Mouse (Mus musculus) skeletal muscle tissue, adult 2 months (tissue): ENCODE measurements around the gene Ttll3.

Source experiments
- DNase-seq: peaks from one replicate; pipeline ENCODE4 v3.0.0-alpha.2; 2012; ENCODE audit warnings: low read depth, low spot score

Ttll3 gene

DNA sequence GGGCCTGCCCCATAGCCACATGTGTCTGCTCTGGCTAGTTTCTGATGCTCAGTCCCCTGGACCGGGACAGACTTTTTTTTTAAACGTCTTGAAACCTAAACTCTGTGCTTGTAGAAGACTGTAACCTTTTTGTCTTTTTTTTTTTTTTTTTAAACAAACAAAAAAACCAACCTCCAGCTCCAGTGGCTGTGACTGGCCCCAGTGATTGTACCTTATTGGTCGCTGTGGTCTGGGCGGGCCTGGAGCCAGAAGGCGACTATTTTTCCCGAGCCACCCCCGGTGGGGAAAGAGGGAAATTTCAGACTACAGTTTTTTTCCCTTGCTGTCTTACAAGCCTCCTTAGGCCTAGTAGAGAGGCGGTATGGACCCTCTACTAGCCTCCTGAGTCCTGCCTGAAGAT lies at the start of gene Ttll3:
Ttll3 (plus strand) TSS at position 301 of the 400 bp plus-strand sequence.
- DNase-seq: no peak

- no peak for DNase-seq
These were observed 47.5 kb upstream of the Ttll3 start for GRCm38 (mm10) chr6:113341574-113341973.

DNA sequence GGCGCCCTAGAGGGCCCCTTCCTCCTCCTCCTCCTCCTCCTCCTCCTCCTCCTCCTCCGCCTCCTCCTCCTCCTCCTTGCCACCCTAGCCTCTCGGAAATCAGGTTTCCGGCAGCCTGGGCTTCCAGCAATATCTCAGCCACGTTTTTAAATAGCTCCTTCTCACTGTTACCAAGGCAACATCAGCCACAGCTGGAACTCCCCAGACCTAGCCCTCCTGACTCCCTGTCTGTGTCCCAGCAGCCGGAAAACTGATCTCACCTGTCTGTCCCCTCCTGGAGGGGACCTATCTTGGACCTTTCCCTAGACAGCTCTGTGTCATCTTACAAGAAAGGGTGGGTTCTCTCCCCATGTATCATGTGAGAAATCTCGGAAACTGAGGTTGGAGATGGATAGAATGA lies 46.8 kb upstream of the Ttll3 start:
- DNase-seq: no peak

DNA sequence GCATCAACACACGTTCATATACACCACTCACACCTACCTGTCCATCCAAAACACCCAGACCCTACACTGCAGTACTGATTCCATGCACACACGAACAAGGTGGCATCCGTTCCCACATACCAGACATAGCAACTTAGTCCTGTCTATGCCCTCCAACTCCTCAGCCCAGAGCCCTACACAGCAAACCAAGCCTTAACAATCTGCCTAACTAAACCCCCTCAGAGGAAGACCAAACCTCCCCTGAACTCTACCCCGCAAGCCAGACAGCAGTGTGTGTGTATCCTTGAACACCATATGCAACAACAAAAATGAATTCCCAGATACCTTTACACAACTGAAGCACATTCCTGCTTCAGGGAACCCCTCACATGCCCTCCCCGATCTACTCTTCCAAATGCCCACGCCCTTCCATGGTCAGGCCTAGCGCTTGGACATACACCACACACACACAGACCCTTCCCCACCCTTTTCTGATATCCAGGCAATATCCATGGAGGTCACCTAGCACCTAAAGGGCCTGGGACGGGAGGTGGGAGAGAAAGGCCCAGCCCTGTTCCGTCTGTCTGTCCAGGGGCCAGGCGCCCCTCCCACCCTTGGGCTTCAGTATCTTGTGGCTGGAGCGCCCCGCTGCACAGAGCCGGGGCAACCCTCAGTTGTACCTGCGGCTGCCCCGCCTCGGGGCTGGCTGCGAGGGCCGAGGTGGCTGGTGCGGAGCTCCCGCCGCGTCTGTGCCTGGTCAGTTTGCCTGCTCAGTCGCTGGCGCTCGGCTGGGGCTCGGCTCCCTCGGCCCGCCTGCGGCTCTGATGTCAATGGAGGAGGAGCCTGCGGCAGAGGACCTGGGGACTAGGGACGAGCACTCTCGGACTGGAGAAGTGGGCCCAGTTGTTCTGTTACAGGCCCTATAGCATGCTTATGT lies 45.6 kb upstream of the Ttll3 start, which contains the start of gene Camk1:
Camk1 (minus strand) TSS at position 808 of the 916 bp plus-strand sequence.
- peak; percentile 81 for DNase-seq

DNA sequence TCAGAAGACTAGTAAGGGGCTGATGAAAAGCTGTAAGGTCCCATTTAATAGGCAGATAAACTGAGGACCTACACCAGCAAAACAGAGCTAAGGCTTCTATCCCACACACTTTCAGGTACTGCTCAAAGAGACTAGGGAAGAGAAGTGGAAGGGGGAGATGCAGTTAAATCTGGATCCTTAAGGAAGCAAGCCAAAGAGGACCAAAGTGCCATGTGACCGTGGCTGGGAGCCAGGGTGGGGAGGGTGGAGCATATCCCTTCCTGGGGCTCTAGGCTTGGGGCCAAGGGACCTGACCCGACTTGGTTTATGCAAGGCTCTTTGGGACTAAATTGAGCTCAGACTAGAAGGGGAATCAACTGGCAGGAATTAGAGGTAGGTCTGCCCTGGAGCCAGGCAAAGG lies 44.7 kb upstream of the Ttll3 start:
- peak; percentile 78 for DNase-seq

- no peak for DNase-seq
These were observed 42.2 kb upstream of the Ttll3 start for GRCm38 (mm10) chr6:113346897-113347296.

DNA sequence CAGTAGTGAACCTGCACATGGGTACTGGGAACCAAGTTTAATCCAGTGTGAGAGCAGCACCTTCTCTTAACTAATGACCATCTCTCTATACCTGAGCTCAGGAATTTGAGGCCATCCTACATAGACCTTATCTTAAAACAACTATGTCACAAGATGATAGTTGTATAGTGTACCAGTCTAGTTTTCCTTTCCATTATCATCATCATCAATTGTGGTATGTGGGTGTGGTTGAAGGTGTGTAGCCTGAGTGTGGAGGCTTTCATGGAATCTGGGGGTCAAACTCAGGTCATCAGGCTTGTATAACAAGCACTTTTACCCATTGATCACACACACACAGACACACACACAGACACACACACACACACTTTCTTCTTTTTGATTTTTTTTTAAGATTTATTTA lies 38.5 kb upstream of the Ttll3 start:
- DNase-seq: no peak

GRCm38 (mm10) chr6:113351161-113351560 lies 37.9 kb upstream of the Ttll3 start:
- DNase-seq: no peak

GRCm38 (mm10) chr6:113351653-113352052 lies 37.4 kb upstream of the Ttll3 start:
- no peak for DNase-seq

- DNase-seq: no peak
These were observed 36.2 kb upstream of the Ttll3 start for GRCm38 (mm10) chr6:113352820-113353219.

GRCm38 (mm10) chr6:113353696-113354095 lies 35.4 kb upstream of the Ttll3 start:
- no peak for DNase-seq

DNA sequence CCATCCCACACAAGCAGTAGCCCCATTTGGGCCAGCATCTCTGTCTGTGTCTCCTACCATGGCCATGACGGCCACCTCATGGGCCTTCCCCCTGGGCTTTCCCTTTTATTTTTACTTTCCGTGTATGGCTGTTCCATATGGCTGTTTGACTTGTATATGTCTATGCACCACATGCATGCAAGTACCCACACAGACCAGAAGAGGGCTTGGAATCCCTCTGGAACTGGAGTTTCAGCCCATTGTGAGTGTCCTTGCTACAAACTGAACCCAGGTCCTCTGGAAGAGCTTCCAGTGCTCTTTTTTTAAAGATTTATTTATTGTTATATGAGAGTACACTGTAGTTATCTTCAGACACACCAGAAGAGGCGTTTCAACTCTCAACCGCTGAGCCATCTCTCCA lies 27.6 kb upstream of the Ttll3 start:
- no peak for DNase-seq

DNA sequence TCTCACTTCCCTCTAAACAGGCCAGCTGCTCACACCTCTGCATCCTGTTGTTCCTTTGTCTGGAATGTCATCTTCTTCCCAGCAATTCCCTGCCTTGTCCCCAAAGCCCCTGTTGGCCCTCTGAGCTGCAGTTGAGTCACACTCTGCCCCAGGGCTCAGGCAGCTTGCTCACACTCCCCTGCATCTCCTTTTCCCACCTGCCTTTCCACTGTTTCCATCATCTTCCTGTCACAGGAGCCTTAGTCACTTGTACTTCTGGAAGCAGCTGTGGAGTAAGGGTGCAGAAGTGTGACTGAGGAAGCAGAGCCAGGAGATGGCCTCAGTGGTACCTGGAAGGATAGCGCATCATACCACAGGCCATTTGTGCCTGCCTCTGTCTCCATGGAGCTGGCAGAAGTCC lies 26.8 kb upstream of the Ttll3 start:
- no peak for DNase-seq

- no peak for DNase-seq
These were observed 24.4 kb upstream of the Ttll3 start for GRCm38 (mm10) chr6:113364518-113365135.

- no peak for DNase-seq
These were observed 22.4 kb upstream of the Ttll3 start for GRCm38 (mm10) chr6:113366639-113367038.

GRCm38 (mm10) chr6:113367574-113367973 lies 21.5 kb upstream of the Ttll3 start:
- DNase-seq: no peak

DNA sequence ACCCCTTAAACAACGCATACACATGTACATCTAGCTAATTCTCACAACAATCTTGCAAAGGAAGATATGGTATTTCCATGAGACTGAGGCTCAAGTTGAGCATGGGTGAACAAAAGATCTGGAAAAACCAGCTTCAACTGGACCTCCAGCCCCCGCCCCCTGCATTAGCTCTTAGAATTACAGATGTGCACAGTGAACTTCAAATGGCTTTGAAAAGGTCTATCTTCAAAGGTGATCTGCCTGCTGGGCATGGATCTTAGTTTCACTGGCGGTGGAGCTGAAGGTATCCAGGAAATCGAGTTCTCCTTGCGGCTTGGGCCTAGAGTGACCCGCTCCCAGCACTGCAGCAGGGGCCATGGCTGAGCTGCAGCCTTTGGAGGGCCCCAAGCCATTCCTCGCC lies 20.9 kb upstream of the Ttll3 start:
- no peak for DNase-seq

GRCm38 (mm10) chr6:113368577-113368976 lies 20.5 kb upstream of the Ttll3 start:
- no peak for DNase-seq

GRCm38 (mm10) chr6:113370194-113370929 lies 18.7 kb upstream of the Ttll3 start:
- DNase-seq: no peak

DNA sequence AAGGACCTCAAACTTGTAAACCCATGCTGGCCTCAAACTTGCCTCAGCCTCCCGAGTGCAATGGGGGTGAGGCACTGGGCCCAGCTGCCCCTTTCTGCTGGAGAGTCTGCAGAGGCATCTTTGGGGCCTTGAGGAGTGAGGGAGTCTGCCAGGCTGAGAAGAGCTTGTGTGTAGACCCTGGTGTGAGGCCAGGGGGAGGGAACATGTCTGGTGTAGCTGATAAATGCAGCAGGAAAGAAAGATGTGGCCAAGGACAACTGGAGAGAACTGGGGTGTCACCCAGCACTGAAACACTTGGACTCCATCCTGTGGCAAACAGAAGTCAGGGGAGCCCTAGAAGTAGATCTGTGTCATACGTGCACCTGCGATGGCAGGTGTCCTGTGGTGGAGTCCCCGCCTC lies 15.6 kb upstream of the Ttll3 start:
- DNase-seq: no peak

DNA sequence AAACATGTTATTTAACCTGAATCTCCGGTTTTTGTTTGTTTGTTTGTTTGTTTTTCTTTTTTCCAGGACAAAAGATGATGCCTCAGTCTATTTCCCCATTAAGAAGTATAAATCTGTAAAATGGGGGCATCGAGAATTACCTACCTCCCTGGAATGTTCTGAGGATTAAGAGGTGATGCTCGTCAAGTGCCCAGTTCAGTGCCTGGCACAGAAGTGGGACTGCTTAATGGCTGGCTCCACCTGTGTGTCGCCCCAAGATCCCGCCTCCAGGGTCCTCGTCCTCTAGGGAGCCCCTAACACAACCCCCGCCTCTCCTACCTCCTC lies 11.9 kb upstream of the Ttll3 start:
- DNase-seq: no peak
